Mouse (Mus musculus): ENCODE data around the gene Mrps10.

DNA sequence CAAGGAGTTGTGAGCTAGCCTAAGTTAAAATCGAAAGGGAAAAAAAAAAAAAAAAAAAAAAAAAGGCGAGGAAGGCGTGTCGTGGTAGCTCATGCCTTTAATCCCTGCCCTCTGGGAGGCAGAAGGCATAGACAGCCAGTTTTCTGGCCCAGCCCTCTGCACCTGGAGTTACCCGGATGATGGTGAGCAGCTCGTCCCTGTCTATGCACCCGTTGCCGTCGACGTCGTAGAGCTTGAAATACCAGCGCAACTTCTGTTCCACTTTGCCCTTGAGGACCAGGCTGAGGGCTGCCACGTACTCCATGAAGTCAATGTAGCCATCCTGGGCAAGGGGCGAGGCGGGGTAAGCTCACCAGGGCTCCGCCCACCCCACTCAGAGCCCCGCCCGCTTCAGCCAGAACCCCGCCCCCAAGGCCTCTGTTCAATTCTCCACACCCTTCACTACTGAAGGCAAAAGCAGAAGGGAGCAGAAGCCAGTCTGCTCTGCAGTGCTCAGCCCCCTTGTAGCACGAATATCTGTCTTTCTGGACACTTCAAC lies 26.8 kb downstream of the Mrps10 start:
- TF ChIP-seq CTCF (IDR thresholded peaks at IDR 0.05; ENCODE audit: low read depth) = no peak
- TF ChIP-seq EP300 (IDR thresholded peaks at IDR 0.05; ENCODE audit: low read depth) = no peak
